Mouse (Mus musculus) heart, adult 2 months (tissue): ENCODE results near the gene Prcd.

Experiments
- CTCF ChIP-seq: fragments of 200-600 bp; IDR thresholded peaks from 2 replicates; pipeline ENCODE4 v1.8.1; 2022; ENCODE audit warnings: antibody characterized with exemption, mild to moderate bottlenecking, moderate library complexity
- EP300 ChIP-seq: fragments of 200-500 bp; IDR thresholded peaks from 2 replicates; pipeline ENCODE4 v1.6.1; 2011; ENCODE audit warnings: low read depth, low read length, control low read depth; ENCODE audit not compliant: insufficient read depth
- POLR2A ChIP-seq: fragments of 200-500 bp; IDR thresholded peaks from 2 replicates; pipeline ENCODE4 v1.6.1; 2011; ENCODE audit warnings: mild to moderate bottlenecking, low read depth, low read length, control low read depth; ENCODE audit not compliant: insufficient read depth

DNA sequence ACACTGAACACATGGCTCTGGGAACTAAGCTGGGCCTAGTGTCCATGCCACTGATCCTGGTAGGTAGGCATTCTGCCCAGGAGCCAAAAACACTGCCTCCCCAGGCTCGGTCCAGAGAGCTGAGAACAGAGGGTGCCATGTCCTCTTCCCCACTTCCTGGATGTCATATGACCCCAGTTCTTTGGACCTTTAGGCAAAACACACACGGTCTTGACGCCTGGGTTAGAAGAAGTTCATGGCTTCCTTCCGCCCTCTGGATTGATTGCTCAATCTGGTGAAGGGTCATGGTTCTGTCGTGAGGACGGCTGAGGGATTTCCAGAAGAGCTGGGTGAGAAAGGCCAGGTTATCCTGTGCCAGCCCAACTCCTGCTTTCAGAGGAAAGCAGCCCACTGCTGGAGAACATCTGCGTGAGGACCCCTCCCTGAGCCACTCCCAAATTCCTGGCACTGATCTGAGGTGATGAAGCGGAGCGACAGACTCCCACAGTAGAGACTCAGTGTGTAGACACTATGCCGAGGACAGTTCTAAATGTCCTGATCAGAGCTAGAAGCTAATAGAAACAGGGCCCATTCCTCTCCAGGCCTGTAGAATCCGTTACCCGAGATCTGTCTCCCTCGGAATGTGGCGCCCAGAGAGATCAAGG lies 29.3 kb downstream of the Prcd start:
- TF ChIP-seq CTCF (no peak), EP300 (no peak), POLR2A (no peak)
